Mouse (Mus musculus) adrenal gland, adult (tissue): Measurements from ENCODE around the gene Lrrtm1.

Source experiments
- DNase-seq, 2 experiments: peaks; one replicate each; pipeline ENCODE4 v3.0.0; 2022 to 2023; ENCODE audit warnings: low spot score in 1 of 2; ENCODE audit not compliant: inconsistent age in 2 of 2

The Lrrtm1 gene

DNA sequence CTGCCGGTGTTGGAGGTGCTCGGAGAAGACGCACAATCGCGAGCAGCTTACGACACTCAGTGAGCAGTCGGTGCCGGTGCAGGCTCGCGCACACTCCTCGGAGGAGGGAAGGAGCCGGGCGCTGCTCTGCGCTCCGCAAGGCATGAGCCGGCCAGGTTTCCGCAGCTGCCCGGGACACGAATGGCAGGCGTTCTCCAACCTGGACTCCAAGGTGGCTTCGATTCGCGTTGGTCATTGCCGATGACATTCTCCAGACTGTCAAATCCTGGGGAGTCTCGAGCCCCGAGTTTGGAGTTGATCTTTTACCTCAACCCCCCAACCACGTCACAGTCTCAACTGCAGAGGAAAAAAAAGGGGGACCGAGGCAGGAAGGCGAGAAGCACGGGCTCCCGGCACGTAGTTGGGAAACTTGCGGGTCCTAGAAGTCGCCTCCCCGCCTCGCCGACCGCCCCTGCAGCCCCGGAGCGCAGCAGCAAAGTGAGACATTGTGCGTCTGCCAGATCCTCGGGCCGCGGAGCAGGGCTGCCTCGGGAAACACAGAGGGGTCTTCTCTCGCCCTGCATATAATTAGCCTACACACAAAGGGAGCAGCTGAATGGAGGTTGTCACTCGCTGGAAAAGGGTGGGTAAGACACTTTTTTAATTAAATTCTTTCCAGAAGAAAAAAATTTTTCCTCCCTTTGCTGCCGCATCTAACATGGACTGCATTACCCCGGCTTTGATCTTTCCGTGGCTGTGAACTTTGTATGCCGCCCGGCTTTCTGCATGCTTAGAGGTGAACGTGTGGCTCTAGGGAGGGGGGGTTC lies at the start of gene Lrrtm1:
Lrrtm1 (plus strand) TSS at position 89 of the 806 bp plus-strand sequence.
- DNase-seq: peak; percentile 29 to 68

- DNase-seq: no peak
Observed at GRCm38 (mm10) chr6:77196650-77197049, 45.8 kb upstream of the Lrrtm1 start.

- DNase-seq: no peak
Observed at GRCm38 (mm10) chr6:77199375-77199774, 43.1 kb upstream of the Lrrtm1 start.

- DNase-seq: no peak
Observed at GRCm38 (mm10) chr6:77209183-77209582, 33.3 kb upstream of the Lrrtm1 start.

DNA sequence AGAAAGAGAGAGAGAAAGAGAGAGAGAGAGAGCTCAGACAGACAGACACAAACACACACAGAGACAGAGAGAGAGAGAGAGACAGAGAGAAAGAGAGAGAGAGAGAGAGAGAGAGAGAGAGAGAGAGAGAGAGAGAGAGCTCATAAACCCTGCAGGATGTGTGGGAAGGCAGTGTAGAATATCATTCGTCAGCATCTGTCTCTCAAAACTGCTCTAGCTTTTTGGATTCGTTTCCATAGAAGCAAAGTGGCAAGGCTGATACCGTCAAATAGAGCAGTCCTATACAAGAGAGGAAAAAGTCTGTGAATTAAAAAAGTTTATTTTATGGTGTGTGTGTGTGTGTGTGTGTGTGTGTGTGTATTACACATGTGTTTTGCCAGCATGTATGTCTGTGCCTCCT lies 32.6 kb upstream of the Lrrtm1 start:
- DNase-seq: no peak

GRCm38 (mm10) chr6:77213757-77214409 lies 28.6 kb upstream of the Lrrtm1 start:
- peak in 1 of 2 experiments; percentile 31 for DNase-seq

- DNase-seq: no peak
Observed at GRCm38 (mm10) chr6:77215322-77215721, 27.2 kb upstream of the Lrrtm1 start.

GRCm38 (mm10) chr6:77218875-77219274 lies 23.6 kb upstream of the Lrrtm1 start:
- no peak for DNase-seq

DNA sequence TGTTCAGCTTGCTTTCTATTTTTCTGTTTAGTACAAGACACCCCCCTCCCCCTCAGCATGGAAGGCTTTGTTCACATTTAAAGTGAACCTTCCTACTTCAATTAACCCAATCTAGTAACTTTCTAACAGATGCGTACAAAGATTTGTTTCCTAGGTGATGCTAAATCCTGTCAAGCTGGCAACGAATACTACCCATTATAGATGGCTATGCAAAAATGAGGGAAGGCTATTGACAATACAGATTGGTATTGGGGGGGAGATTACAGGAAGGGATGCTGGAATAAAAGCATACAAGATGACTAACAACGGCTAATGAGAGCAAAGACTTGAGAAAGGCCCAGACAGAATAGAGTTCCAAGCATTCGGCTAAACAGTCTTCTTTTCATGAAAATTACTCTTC lies 21.7 kb upstream of the Lrrtm1 start:
- no peak for DNase-seq

DNA sequence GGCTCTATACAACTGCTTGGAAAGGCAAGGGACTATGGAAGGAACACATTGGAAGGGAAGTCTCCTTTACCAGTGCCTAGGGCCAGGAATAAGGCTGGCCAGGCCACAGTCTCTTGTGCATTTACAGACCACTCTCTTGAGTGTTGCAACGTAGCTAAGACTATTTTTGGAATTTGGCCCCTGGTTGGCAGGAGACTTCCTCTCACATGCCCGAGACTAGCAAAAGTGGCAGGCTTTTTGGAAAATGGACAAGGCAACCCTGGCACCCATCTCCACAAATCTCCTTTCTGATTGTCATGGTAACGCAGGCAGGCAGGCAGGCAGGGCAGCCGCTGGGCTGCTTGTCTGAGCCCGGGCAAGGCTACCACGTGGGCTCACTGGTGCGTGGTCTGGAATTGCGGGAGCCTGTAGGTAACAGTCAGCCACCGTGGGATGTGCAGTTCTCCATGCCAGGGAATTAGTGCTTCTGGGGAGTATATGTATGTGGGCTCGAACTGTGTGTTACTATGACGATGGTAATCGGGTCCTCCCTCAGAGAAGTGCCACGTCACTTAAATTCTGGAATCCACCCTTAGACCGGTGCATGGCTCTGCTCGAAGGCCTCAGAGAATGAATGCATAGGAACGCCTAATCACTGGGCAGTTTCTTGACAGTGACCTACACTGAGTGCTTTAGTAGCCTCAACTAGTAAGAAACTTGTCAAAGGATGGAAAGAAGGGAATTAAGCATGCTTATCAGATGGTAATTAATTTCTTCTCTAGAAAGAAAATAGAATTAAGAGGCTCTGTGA lies 19.4 kb upstream of the Lrrtm1 start:
- DNase-seq: peak in 1 of 2 experiments; percentile 61

GRCm38 (mm10) chr6:77240426-77240825 lies 2.1 kb upstream of the Lrrtm1 start:
- DNase-seq: peak in 1 of 2 experiments; percentile 52

DNA sequence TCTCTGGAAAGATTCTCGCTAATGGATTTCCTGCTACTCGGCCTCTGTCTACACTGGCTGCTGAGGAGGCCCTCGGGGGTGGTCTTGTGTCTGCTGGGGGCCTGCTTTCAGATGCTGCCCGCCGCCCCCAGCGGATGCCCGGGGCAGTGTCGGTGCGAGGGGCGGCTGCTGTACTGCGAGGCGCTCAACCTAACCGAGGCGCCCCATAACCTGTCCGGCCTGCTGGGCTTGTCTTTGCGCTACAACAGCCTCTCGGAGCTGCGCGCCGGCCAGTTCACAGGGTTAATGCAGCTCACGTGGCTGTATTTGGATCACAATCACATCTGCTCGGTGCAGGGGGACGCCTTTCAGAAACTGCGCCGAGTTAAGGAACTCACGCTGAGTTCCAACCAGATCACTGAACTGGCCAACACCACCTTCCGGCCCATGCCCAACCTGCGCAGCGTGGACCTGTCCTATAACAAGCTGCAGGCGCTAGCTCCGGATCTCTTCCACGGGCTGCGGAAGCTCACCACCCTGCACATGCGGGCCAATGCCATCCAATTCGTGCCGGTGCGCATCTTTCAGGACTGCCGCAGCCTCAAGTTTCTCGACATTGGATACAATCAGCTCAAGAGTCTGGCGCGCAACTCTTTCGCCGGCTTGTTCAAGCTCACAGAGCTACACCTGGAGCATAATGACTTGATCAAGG lies 1.2 kb downstream of the Lrrtm1 start:
- DNase-seq: peak in 1 of 2 experiments; percentile 40

DNA sequence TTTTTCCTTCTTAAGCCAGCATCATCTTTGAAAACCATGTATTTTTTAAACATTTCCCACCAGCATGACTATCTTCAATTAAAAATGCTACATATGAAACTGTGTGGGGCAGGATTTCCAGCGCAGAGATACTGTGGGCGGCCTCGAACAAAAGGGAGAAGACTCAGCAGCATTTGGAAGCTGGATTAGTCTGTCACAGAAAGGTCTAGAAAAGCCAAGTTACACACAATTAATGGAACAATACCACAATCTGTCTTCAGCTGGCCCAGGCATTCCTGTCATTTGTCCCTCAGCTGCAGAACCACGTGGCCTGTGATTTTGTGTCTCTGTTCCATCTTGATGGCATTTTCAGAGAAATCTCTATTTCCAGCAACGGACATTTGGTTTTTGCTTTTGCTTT lies 11.0 kb downstream of the Lrrtm1 start:
- DNase-seq: no peak

DNA sequence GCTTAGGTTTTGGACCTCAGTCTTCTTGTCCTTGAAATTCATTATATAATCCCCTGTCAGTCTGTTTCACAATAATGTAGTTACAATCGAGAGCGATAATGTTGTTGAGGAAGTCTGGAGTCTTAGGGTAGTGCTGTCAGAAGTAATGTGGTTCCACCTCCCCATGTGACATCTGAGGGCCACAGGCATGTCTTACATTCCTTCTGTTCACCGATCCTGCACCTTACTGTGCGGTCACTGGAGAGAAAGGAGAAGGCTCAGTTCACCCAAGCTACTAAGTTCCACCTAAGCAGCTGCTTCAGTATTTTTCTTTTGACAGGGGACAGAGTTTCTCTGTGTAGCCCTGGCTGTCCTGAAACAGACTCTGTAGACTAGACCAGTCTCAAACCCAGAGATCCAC lies 13.9 kb downstream of the Lrrtm1 start:
- no peak for DNase-seq

DNA sequence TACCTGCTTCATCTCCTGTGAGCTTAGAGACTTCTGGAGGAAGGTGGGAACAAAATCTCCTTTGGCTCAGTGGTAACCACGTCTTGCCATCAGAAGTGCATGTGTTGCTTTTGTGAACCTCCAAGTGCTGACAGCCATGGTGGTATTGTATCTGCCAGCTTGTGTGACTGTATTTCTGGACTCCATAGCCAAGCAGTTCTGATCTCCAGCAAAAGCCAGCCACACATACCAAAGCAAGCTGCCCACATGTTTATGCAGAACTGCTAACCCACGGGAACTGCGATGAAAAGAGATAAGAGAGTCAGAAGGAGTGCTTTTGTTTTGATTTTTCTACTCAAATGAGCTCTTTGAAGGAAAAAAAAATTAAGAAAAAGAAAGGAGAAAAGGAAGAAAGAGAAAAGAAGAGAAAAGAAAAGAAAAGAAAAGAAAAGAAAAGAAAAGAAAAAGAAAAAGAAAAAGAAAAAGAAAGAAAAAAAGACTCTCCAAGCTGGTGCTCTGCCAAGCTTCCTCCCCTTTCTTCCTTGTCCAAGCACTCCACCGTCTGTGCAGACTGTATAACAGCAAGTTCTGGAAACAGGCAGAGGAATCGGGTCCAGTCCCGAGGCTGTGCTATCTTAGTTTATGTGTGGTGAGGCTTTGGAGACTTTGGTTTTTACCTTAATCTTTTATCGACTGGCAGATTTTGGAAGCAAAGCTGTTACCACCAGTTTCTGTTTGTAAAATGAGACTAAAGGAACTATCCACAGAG lies 15.0 kb downstream of the Lrrtm1 start:
- peak in 1 of 2 experiments; percentile 42 for DNase-seq

DNA sequence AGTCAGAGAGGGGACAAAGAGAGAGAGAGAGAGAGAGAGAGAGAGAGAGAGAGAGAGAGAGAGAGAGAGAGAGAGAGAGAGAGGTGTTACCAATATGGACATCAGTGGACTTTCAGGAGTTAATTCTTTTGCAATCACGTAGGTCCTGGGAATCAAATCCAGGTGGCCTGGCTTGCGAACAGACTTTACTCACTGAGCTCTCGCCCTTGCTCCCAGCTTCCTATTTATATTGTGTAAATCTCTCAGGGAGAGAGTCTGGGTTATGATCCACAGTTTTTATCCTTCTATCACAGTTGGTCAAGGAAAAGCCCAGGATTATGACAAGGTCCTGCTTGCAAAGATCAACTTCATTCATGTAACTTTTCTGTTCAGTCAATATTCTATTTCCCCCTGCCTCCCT lies 22.7 kb downstream of the Lrrtm1 start:
- DNase-seq: no peak

DNA sequence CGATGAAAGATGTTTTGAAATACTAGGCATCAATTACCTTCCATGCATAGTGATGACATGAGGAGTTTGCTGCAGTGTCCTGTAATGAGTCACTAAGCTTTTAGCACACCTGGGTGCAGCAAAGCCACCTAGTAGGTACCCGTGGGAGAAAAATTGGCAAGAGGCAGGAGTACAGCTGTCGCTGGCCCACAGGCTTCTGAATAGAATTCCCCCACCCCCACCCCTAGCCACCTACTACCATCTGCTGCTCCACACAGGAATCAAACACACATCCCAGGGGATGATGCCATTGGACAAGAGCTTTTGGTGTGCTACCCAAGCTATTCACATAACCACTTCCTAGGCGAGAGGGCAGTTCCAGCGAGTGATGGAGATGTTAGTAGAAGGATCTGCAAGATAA lies 36.3 kb downstream of the Lrrtm1 start:
- DNase-seq: no peak

- DNase-seq: no peak
Observed at GRCm38 (mm10) chr6:77286317-77286716, 43.8 kb downstream of the Lrrtm1 start.

- DNase-seq: no peak
Observed at GRCm38 (mm10) chr6:77288402-77288801, 45.9 kb downstream of the Lrrtm1 start.

GRCm38 (mm10) chr6:77291415-77291814 lies 48.9 kb downstream of the Lrrtm1 start:
- DNase-seq: no peak
